Mouse (Mus musculus) MEL (cell line): ENCODE results near the gene 0610010K14Rik. TPM values are rescaled to one million over a fixed set of nuclear protein-coding genes. Genes with fewer than 3 reads are reported as not detected.

Experiments used
- DNase-seq: peaks from one replicate; pipeline ENCODE4 v3.0.0; 2011; ENCODE audit warnings: low read depth, low spot score
- H3K27ac ChIP-seq: 2 replicates; pipeline ENCODE4 v1.5.1; 2012; ENCODE audit warnings: low read depth, mild to moderate bottlenecking, control low read depth, low read length, moderate library complexity; ENCODE audit not compliant: control insufficient read depth
- H3K27me3 ChIP-seq, 2 experiments: fragments of 150-350 bp in 1 of 2; sonication (generic) in 1 of 2; 2 replicates each; pipeline ENCODE4 v1.6.1; 2012; ENCODE audit warnings: low read length in 2 of 2, mild to moderate bottlenecking in 2 of 2, improper control_type of control experiment in 1 of 2, moderate library complexity in 1 of 2; ENCODE audit not compliant: insufficient read depth in 2 of 2, control insufficient read depth in 1 of 2
- H3K36me3 ChIP-seq, 2 experiments: 2 replicates each; pipeline ENCODE4 v1.6.1; 2012 to 2014; ENCODE audit warnings: low read length in 2 of 2, improper control_type of control experiment in 1 of 2, inconsistent platforms in 1 of 2, mild to moderate bottlenecking in 1 of 2; ENCODE audit not compliant: insufficient read depth in 2 of 2, control insufficient read depth in 1 of 2
- H3K4me1 ChIP-seq, 2 experiments: fragments of 150-350 bp in 1 of 2; sonication (generic) in 1 of 2; 2 replicates each; pipeline ENCODE4 v1.6.1; 2012; ENCODE audit warnings: low read length in 2 of 2, improper control_type of control experiment in 1 of 2, mild to moderate bottlenecking in 1 of 2; ENCODE audit not compliant: insufficient read depth in 2 of 2, control insufficient read depth in 1 of 2
- H3K4me3 ChIP-seq, 2 experiments: fragments of 150-350 bp in 1 of 2; sonication (generic) in 1 of 2; 2 replicates each; pipeline ENCODE4 v1.5.1; 2012; ENCODE audit warnings: low read depth in 2 of 2, low read length in 2 of 2, mild to moderate bottlenecking in 2 of 2, moderate library complexity in 2 of 2, control low read depth in 1 of 2, improper control_type of control experiment in 1 of 2; ENCODE audit not compliant: control insufficient read depth in 1 of 2, insufficient read depth in 1 of 2
- H3K79me2 ChIP-seq: 2 replicates; pipeline ENCODE4 v1.6.1; 2012; ENCODE audit warnings: mild to moderate bottlenecking, low read length, moderate library complexity; ENCODE audit not compliant: control insufficient read depth, poor library complexity, insufficient read depth
- H3K9ac ChIP-seq: 2 replicates; pipeline ENCODE4 v1.6.1; 2012; ENCODE audit warnings: low read depth, mild to moderate bottlenecking, control low read depth, low read length, moderate library complexity; ENCODE audit not compliant: control insufficient read depth, poor library complexity, severe bottlenecking
- H3K9me3 ChIP-seq: fragments of 150-350 bp; sonication (generic); replicated peaks from 2 replicates; pipeline ENCODE4 v1.6.1; 2012; ENCODE audit warnings: mild to moderate bottlenecking, low read length, improper control_type of control experiment, moderate library complexity; ENCODE audit not compliant: insufficient read depth
- CHD2 ChIP-seq: IDR thresholded peaks from 2 replicates; pipeline ENCODE4 v1.6.1; 2011; ENCODE audit warnings: low read length, improper control_type of control experiment
- CTCF ChIP-seq, 3 experiments: IDR thresholded peaks in 2 of 3; conservative IDR thresholded peaks in 1 of 3; 2 replicates each; pipeline ENCODE4 v1.5.1; 2011 to 2012; ENCODE audit warnings: low read length in 3 of 3, low read depth in 2 of 3, mild to moderate bottlenecking in 2 of 3, improper control_type of control experiment in 1 of 3, inconsistent platforms in 1 of 3, mixed read lengths in 1 of 3, moderate library complexity in 1 of 3; ENCODE audit not compliant: control insufficient read depth in 1 of 3, insufficient read depth in 1 of 3, poor library complexity in 1 of 3, severe bottlenecking in 1 of 3
- ETS1 ChIP-seq: IDR thresholded peaks from 2 replicates; pipeline ENCODE4 v1.6.1; 2012; ENCODE audit warnings: low read depth, mild to moderate bottlenecking, inconsistent platforms, low read length, improper control_type of control experiment, moderate library complexity
- GATA1 ChIP-seq: IDR thresholded peaks from 2 replicates; pipeline ENCODE4 v1.6.1; 2011; ENCODE audit warnings: low read depth, low read length, improper control_type of control experiment
- HCFC1 ChIP-seq: IDR thresholded peaks from 2 replicates; pipeline ENCODE4 v1.6.1; 2012; ENCODE audit warnings: low read depth, mild to moderate bottlenecking, inconsistent platforms, low read length, improper control_type of control experiment, moderate library complexity
- JUND ChIP-seq: IDR thresholded peaks from 2 replicates; pipeline ENCODE4 v1.6.1; 2011; ENCODE audit warnings: low read depth, mild to moderate bottlenecking, improper control_type of control experiment, low read length
- KAT2A ChIP-seq: conservative IDR thresholded peaks from 2 replicates; pipeline ENCODE4 v1.6.1; 2012; ENCODE audit warnings: low read depth, low read length, improper control_type of control experiment, inconsistent platforms
- MAZ ChIP-seq: IDR thresholded peaks from 2 replicates; pipeline ENCODE4 v1.6.1; 2012; ENCODE audit warnings: low read depth, mild to moderate bottlenecking, inconsistent platforms, low read length, improper control_type of control experiment
- NELFE ChIP-seq: IDR thresholded peaks from 2 replicates; pipeline ENCODE4 v1.6.1; 2011; ENCODE audit warnings: low read depth, low read length, improper control_type of control experiment
- NRF1 ChIP-seq: IDR thresholded peaks from 2 replicates; pipeline ENCODE4 v1.6.1; 2014; ENCODE audit warnings: low read depth, mild to moderate bottlenecking, inconsistent platforms, low read length, improper control_type of control experiment, moderate library complexity; ENCODE audit not compliant: poor library complexity, insufficient read depth, severe bottlenecking
- POLR2AphosphoS2 ChIP-seq: IDR thresholded peaks from 2 replicates; pipeline ENCODE4 v1.6.1; 2011; ENCODE audit warnings: low read length, improper control_type of control experiment
- POLR2AphosphoS5 ChIP-seq: IDR thresholded peaks from 2 replicates; pipeline ENCODE4 v1.6.1; 2012; ENCODE audit warnings: low read depth, borderline replicate concordance, mild to moderate bottlenecking, inconsistent platforms, low read length, moderate library complexity, mixed read lengths
- RCOR1 ChIP-seq: IDR thresholded peaks from 2 replicates; pipeline ENCODE4 v1.6.1; 2012; ENCODE audit warnings: low read depth, mild to moderate bottlenecking, inconsistent platforms, low read length, improper control_type of control experiment
- SIN3A ChIP-seq: IDR thresholded peaks from 2 replicates; pipeline ENCODE4 v1.6.1; 2012; ENCODE audit warnings: low read length, improper control_type of control experiment, inconsistent platforms
- SMC3 ChIP-seq: IDR thresholded peaks from 2 replicates; pipeline ENCODE4 v1.6.1; 2011; ENCODE audit warnings: low read depth, low read length, improper control_type of control experiment
- TAL1 ChIP-seq: IDR thresholded peaks from 2 replicates; pipeline ENCODE4 v1.6.1; 2012; ENCODE audit warnings: mild to moderate bottlenecking, inconsistent platforms, low read length, moderate library complexity, mixed read lengths
- TCF12 ChIP-seq: IDR thresholded peaks from 2 replicates; pipeline ENCODE4 v1.6.1; 2014; ENCODE audit warnings: low read depth, mild to moderate bottlenecking, inconsistent platforms, low read length, improper control_type of control experiment, moderate library complexity
- USF1 ChIP-seq: IDR thresholded peaks from 2 replicates; pipeline ENCODE4 v1.6.1; 2014; ENCODE audit warnings: low read depth, mild to moderate bottlenecking, inconsistent platforms, low read length, improper control_type of control experiment, moderate library complexity
- ZC3H11A ChIP-seq: IDR thresholded peaks from 2 replicates; pipeline ENCODE4 v1.6.1; 2012; ENCODE audit warnings: low read depth, mild to moderate bottlenecking, inconsistent platforms, low read length, improper control_type of control experiment
- ZMIZ1 ChIP-seq: IDR thresholded peaks from 2 replicates; pipeline ENCODE4 v1.6.1; 2012; ENCODE audit warnings: low read depth, mild to moderate bottlenecking, inconsistent platforms, low read length, improper control_type of control experiment, moderate library complexity
- polyA plus RNA-seq, 2 experiments: library from polyadenylated mRNA; stranded (reverse) in 1 of 2; unstranded in 1 of 2; fragments of >175 nt in 1 of 2; fragments of >200 nt in 1 of 2; gene quantifications; 2 replicates each; pipeline versions ENCODE4 v1.2.1 to v1.2.4; 2012; ENCODE audit warnings: low replicate concordance in 2 of 2, low read depth in 1 of 2; ENCODE audit not compliant: insufficient read length in 2 of 2, insufficient read depth in 1 of 2, missing spikeins in 1 of 2
- total RNA-seq: library from RNA; depleted of rRNA; stranded (reverse); fragments of 300-350 nt; gene quantifications from 2 replicates; pipeline ENCODE4 v1.2.3, GENCODE M21; 2012

The 0610010K14Rik gene
- total and polyA plus RNA-seq, 3 experiments: 60.4 to 189 TPM; not detected in 1

DNA sequence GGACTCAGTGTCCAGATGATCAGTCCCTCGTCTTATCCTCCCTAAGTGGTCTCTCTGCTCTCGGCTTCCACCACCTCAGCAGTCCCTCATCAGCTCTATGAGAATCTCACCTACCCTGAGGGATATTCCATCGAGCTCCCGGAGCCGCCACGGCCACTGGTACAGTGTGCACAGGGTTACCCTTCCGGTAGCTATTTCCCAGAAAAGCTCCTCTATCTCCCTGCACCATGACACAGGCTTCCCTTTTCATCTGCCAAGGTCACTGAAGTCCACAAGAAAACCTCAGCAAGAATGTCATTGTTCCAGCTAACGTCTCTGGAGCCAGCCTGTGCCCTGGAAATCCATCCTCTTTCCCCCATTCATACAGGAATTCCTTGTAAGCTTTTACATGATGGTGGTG lies 14.1 kb upstream of the 0610010K14Rik start:
- Histone ChIP-seq H3K79me2 (no peaks in the 10 kb centered on the region), H3K9me3 (no peaks in the 10 kb centered on the region), H3K36me3 (no peaks in the 10 kb centered on the region), H3K9ac (no peak overlapping the region), H3K27ac (no peak overlapping the region), H3K4me1 (no peaks in the 10 kb centered on the region), H3K4me3 (no peak overlapping the region), H3K27me3 (peaks cover 2 to 6% of the 10 kb centered on the region in 2 experiments)
- no peak for DNase-seq
- TF ChIP-seq ZC3H11A: no peak
- no peak for TF ChIP-seq CTCF (IDR thresholded peaks at IDR 0.05 in 2 of 3, conservative IDR thresholded peaks at IDR 0.05 in 1 of 3; ENCODE audit: control insufficient read depth in 1 of 3, insufficient read depth in 1 of 3, low read depth in 2 of 3, low read length in 3 of 3, poor library complexity in 1 of 3, severe bottlenecking in 1 of 3)
- no peak for TF ChIP-seq MAZ
- TF ChIP-seq RCOR1: no peak

DNA sequence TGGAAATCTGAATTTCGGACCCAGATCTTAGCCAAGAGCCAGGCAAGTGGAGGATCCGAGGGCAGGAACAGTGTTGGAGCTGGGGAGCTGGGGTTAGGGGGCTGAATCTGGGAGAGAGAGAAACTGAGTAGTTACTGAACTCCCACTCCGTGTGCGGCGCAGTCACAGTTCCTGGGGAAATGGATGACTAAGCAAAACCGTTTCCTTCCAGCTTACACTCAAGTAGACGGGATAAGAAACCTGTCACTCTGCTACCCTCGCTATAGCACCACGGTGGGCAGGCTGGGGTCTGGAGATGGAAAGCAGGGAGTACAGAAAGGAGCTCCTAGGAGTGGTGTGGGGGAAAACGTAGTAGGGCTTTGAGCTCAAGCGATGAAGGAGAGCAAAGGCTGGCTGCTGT lies 12.4 kb upstream of the 0610010K14Rik start:
- Histone ChIP-seq H3K36me3 (no peaks in the 10 kb centered on the region), H3K27ac (no peak overlapping the region), H3K9ac (no peak overlapping the region), H3K27me3 (peaks cover 0 to 5% of the 10 kb centered on the region in 2 experiments), H3K9me3 (no peaks in the 10 kb centered on the region), H3K79me2 (no peaks in the 10 kb centered on the region), H3K4me3 (no peak overlapping the region), H3K4me1 (no peaks in the 10 kb centered on the region)
- no peak for DNase-seq
- TF ChIP-seq TAL1 (no peak), JUND (no peak), POLR2AphosphoS2 (no peak), CTCF (IDR thresholded peaks at IDR 0.05 in 2 of 3, conservative IDR thresholded peaks at IDR 0.05 in 1 of 3; ENCODE audit: control insufficient read depth in 1 of 3, insufficient read depth in 1 of 3, low read depth in 2 of 3, low read length in 3 of 3, poor library complexity in 1 of 3, severe bottlenecking in 1 of 3) (no peak), TCF12 (no peak), ETS1 (no peak), CHD2 (no peak), SMC3 (no peak), SIN3A (no peak), NRF1 (no peak), ZMIZ1 (no peak), USF1 (no peak), KAT2A (no peak), POLR2AphosphoS5 (no peak), MAZ (no peak), NELFE (no peak), GATA1 (no peak), HCFC1 (no peak), ZC3H11A (no peak)
